Mouse (Mus musculus): Measurements from ENCODE around the gene Olfr328. TPM values are rescaled to one million over a fixed set of nuclear protein-coding genes. Genes with fewer than 3 reads are reported as not detected.

The Olfr328 gene
- polyA plus RNA-seq (2012; rRNA removed) = 0.07 and 0.11 TPM in 2 replicates

GRCm38 (mm10) chr11:58555536-58555935 lies at the start of gene Olfr328:
Gene Olfr328, minus strand, starts transcription at chr11:58555636.
- Histone ChIP-seq H3K4me3 (replicated peaks; ENCODE audit: insufficient read depth, low read depth, low read length) (no peak within 1 kb of the TSS), H3K27ac (ENCODE audit: insufficient read depth, low read length) (no peak within 1 kb of the TSS), H3K4me1 (ENCODE audit: control insufficient read depth, insufficient read depth, low read length) (no peaks in the 10 kb centered on the region), H3K27me3 (ENCODE audit: control insufficient read depth, insufficient read depth, low read length) (no peaks in the 10 kb centered on the region)
- DNase-seq = no peak
- TF ChIP-seq CTCF (IDR thresholded peaks at IDR 0.05; ENCODE audit: borderline replicate concordance, insufficient read depth, low read depth, low read length) = no peak
- no peak for TF ChIP-seq POLR2A (IDR thresholded peaks at IDR 0.05; ENCODE audit: borderline replicate concordance, insufficient read depth, low read length)
- WGBS = 29% methylated on average over 1 of the region's 1 CpGs

- WGBS = 83% methylated on average over 3 of the region's 3 CpGs
- Histone ChIP-seq H3K4me1 (ENCODE audit: control insufficient read depth, insufficient read depth, low read length) (no peaks in the 10 kb centered on the region), H3K4me3 (replicated peaks; ENCODE audit: insufficient read depth, low read depth, low read length) (no peak overlapping the region), H3K27me3 (ENCODE audit: control insufficient read depth, insufficient read depth, low read length) (no peaks in the 10 kb centered on the region), H3K27ac (ENCODE audit: insufficient read depth, low read length) (no peak overlapping the region)
- no peak for TF ChIP-seq CTCF (IDR thresholded peaks at IDR 0.05; ENCODE audit: borderline replicate concordance, insufficient read depth, low read depth, low read length)
- TF ChIP-seq POLR2A (IDR thresholded peaks at IDR 0.05; ENCODE audit: borderline replicate concordance, insufficient read depth, low read length) = no peak
- no peak for DNase-seq
These were observed 49.8 kb upstream of the Olfr328 start for GRCm38 (mm10) chr11:58605228-58605627.

DNA sequence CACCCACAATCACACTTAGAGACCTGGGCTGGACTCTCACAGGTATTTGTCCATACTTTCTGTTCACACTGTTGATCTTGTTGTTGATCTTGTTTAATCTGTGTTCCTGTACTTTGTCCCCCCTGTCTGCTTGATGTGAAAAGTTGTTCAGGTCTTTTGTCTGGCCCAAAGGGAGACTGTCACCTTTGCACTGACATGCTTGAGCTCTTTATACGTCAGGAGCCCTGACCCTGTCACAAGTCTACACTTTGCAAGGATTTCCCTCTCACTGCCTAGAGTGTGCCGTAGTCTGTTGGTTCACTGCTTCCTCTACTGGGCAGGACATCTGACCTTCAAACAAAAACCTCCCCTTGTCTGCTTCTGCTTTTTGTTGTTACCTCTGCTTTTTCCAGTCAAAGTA lies 49.3 kb upstream of the Olfr328 start:
- WGBS = 70% methylated on average over 2 of the region's 2 CpGs
- Histone ChIP-seq H3K27ac (ENCODE audit: insufficient read depth, low read length) (no peak overlapping the region), H3K4me1 (ENCODE audit: control insufficient read depth, insufficient read depth, low read length) (no peaks in the 10 kb centered on the region), H3K27me3 (ENCODE audit: control insufficient read depth, insufficient read depth, low read length) (no peaks in the 10 kb centered on the region), H3K4me3 (replicated peaks; ENCODE audit: insufficient read depth, low read depth, low read length) (no peak overlapping the region)
- TF ChIP-seq POLR2A (IDR thresholded peaks at IDR 0.05; ENCODE audit: borderline replicate concordance, insufficient read depth, low read length) (no peak), CTCF (IDR thresholded peaks at IDR 0.05; ENCODE audit: borderline replicate concordance, insufficient read depth, low read depth, low read length) (no peak)
- DNase-seq = no peak

DNA sequence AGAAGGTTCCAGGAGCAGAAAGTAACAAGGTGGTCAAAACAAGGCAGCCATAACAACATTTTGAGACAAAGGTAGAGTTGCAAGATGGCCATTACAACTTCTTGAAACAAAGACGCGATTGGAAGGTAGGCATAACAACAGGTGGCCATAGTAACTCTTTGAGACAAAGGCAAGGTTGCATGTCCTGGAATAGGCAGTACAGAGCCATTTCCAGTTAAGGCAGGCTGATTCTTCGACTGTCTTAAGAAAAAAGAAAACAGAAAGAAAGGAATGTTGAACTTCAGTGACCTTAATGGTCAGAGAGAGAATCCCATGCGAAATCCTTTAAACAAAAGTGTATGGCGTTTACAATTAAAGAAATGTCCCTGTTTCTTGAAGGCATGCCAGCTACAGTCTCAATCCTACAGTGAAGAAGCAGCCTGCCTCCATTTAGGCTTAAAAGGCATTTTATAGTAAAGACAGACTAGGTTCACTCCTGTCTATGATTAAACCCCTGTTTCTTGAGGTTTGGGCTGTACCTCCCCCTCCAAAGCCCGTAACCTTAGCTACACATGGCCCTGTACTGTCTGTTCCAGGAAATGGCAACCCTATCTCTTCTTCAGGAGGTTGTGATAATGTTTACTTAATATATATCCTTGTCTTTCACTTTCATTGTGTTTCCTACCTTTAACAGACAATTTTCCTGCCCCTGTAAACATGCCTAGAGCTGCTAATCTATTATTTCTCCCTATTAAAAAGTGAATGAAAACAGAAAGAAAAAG lies 47.5 kb upstream of the Olfr328 start:
- WGBS = 79% methylated on average over 6 of the region's 6 CpGs
- Histone ChIP-seq H3K4me3 (replicated peaks; ENCODE audit: insufficient read depth, low read depth, low read length) (no peak overlapping the region), H3K27ac (ENCODE audit: insufficient read depth, low read length) (no peak overlapping the region), H3K27me3 (ENCODE audit: control insufficient read depth, insufficient read depth, low read length) (no peaks in the 10 kb centered on the region), H3K4me1 (ENCODE audit: control insufficient read depth, insufficient read depth, low read length) (no peaks in the 10 kb centered on the region)
- no peak for DNase-seq
- TF ChIP-seq CTCF (IDR thresholded peaks at IDR 0.05; ENCODE audit: borderline replicate concordance, insufficient read depth, low read depth, low read length) (no peak), POLR2A (IDR thresholded peaks at IDR 0.05; ENCODE audit: borderline replicate concordance, insufficient read depth, low read length) (no peak)

- no peak overlapping the region for H3K4me3 ChIP-seq (replicated peaks; ENCODE audit: insufficient read depth, low read depth, low read length)
- H3K27me3 ChIP-seq (ENCODE audit: control insufficient read depth, insufficient read depth, low read length) = no peaks in the 10 kb centered on the region
- DNase-seq = no peak
- H3K27ac ChIP-seq (ENCODE audit: insufficient read depth, low read length) = no peak overlapping the region
- no peaks in the 10 kb centered on the region for H3K4me1 ChIP-seq (ENCODE audit: control insufficient read depth, insufficient read depth, low read length)
- TF ChIP-seq POLR2A (IDR thresholded peaks at IDR 0.05; ENCODE audit: borderline replicate concordance, insufficient read depth, low read length) = no peak
- no peak for TF ChIP-seq CTCF (IDR thresholded peaks at IDR 0.05; ENCODE audit: borderline replicate concordance, insufficient read depth, low read depth, low read length)
These were observed 46.6 kb upstream of the Olfr328 start for GRCm38 (mm10) chr11:58602062-58602461.

- no peaks in the 10 kb centered on the region; the same call in 1 of the 2 replicates for H3K4me1 ChIP-seq (ENCODE audit: control insufficient read depth, insufficient read depth, low read length)
- H3K4me3 ChIP-seq (replicated peaks; ENCODE audit: insufficient read depth, low read depth, low read length) = no peak overlapping the region
- no peak for DNase-seq
- 74% methylated on average over 13 of the region's 13 CpGs for WGBS
- no peaks in the 10 kb centered on the region for H3K27me3 ChIP-seq (ENCODE audit: control insufficient read depth, insufficient read depth, low read length)
- TF ChIP-seq CTCF (IDR thresholded peaks at IDR 0.05; ENCODE audit: borderline replicate concordance, insufficient read depth, low read depth, low read length) (no peak), POLR2A (IDR thresholded peaks at IDR 0.05; ENCODE audit: borderline replicate concordance, insufficient read depth, low read length) (no peak)
- no peak overlapping the region for H3K27ac ChIP-seq (ENCODE audit: insufficient read depth, low read length)
These were observed 42.4 kb upstream of the Olfr328 start for GRCm38 (mm10) chr11:58597837-58598236.

DNA sequence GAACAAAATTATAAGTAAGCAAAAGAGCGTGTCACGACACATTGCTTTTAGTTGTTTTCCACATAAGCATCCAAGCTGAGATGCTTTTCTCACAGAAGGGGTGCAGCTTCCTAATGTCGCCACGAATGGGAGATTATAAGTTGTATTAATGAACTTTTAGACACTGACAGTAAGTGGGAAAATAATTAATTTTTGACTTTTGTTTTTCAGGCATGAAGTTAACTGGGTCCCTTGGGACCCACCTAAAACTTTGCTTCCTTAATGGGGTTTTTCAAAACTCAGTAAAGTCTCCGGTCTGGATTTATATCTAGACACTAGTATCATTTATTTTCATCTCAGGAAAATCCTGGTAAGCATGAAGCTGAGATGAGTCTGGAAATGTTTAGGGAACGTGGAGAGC lies 39.4 kb upstream of the Olfr328 start, which contains the start of gene Olfr324:
Olfr324 (plus strand) TSS at position 301 of the 400 bp plus-strand sequence.
- TF ChIP-seq POLR2A (IDR thresholded peaks at IDR 0.05; ENCODE audit: borderline replicate concordance, insufficient read depth, low read length) (no peak), CTCF (IDR thresholded peaks at IDR 0.05; ENCODE audit: borderline replicate concordance, insufficient read depth, low read depth, low read length) (no peak)
- WGBS = 79% methylated on average over 6 of the region's 6 CpGs
- DNase-seq = no peak
- Histone ChIP-seq H3K27ac (ENCODE audit: insufficient read depth, low read length) (no peak within 1 kb of the TSS), H3K27me3 (ENCODE audit: control insufficient read depth, insufficient read depth, low read length) (no peaks in the 10 kb centered on the region), H3K4me1 (ENCODE audit: control insufficient read depth, insufficient read depth, low read length) (no peaks in the 10 kb centered on the region; the same call in 1 of the 2 replicates), H3K4me3 (replicated peaks; ENCODE audit: insufficient read depth, low read depth, low read length) (no peak within 1 kb of the TSS)

- no peak overlapping the region for H3K27ac ChIP-seq (ENCODE audit: insufficient read depth, low read length)
- no peak for TF ChIP-seq POLR2A (IDR thresholded peaks at IDR 0.05; ENCODE audit: borderline replicate concordance, insufficient read depth, low read length)
- no peak for DNase-seq
- no peaks in the 10 kb centered on the region for H3K27me3 ChIP-seq (ENCODE audit: control insufficient read depth, insufficient read depth, low read length)
- no peaks in the 10 kb centered on the region for H3K4me1 ChIP-seq (ENCODE audit: control insufficient read depth, insufficient read depth, low read length)
- no peak overlapping the region for H3K4me3 ChIP-seq (replicated peaks; ENCODE audit: insufficient read depth, low read depth, low read length)
- WGBS = 40% methylated on average over 3 of the region's 3 CpGs
These were observed 33.3 kb upstream of the Olfr328 start for GRCm38 (mm10) chr11:58588620-58589250.
